Mouse (Mus musculus) bone marrow, adult 2 months (tissue): ENCODE data around the gene Skor1. TPM values are rescaled to one million over a fixed set of nuclear protein-coding genes. Genes with fewer than 3 reads are reported as not detected.
A peak's percentile ranks its signal among the peaks of the same experiment; 100 is the strongest.

ENCODE experiments used
- H3K27ac ChIP-seq: fragments of 200-500 bp; 2 replicates; pipeline ENCODE4 v1.5.1; 2012; ENCODE audit warnings: low read depth, mild to moderate bottlenecking, control low read depth, inconsistent platforms, low read length; ENCODE audit not compliant: control insufficient read depth, poor library complexity, insufficient read depth
- H3K4me1 ChIP-seq: fragments of 200-500 bp; 2 replicates; pipeline ENCODE4 v1.6.1; 2011; ENCODE audit warnings: low read length; ENCODE audit not compliant: control insufficient read depth, insufficient read depth
- H3K4me3 ChIP-seq: fragments of 200-500 bp; replicated peaks from 2 replicates; pipeline ENCODE3; 2011; ENCODE audit warnings: mild to moderate bottlenecking, low read depth, low read length, control low read depth; ENCODE audit not compliant: control insufficient read depth
- CTCF ChIP-seq: fragments of 200-500 bp; IDR thresholded peaks from 2 replicates; pipeline ENCODE4 v1.5.1; 2011; ENCODE audit warnings: low read length, control low read depth; ENCODE audit not compliant: control insufficient read depth, insufficient read depth
- POLR2A ChIP-seq: fragments of 200-500 bp; IDR thresholded peaks from 2 replicates; pipeline ENCODE4 v1.6.1; 2011; ENCODE audit warnings: low read depth, mild to moderate bottlenecking, control low read depth, low read length, borderline replicate concordance; ENCODE audit not compliant: control insufficient read depth
- WGBS: fragments of 180-500 bp; shearing (Covaris S2); methylation state at CpG from one replicate; pipeline ENCODE4 v1.1.7; 2018; 5-methylcytosine and 5-hydroxymethylcytosine counted together
- polyA plus RNA-seq: library from polyadenylated mRNA; stranded (reverse); fragments of >200 nt; gene quantifications from 2 replicates; pipeline ENCODE4 v1.2.4, GENCODE M21; 2011; ENCODE audit warnings: low replicate concordance; ENCODE audit not compliant: missing spikeins, insufficient read depth, insufficient read length

Skor1 gene
- polyA plus RNA-seq, 1 experiment, result not detected

GRCm38 (mm10) chr9:63140211-63140610 is 8.6 kb downstream of the Skor1 start:
- WGBS, result 10% methylated on average over 9 of the region's 9 CpGs
- no peak for TF ChIP-seq POLR2A
- TF ChIP-seq CTCF, result no peak
- Histone ChIP-seq H3K27ac (no peak overlapping the region), H3K4me1 (no peaks in the 10 kb centered on the region), H3K4me3 (no peak overlapping the region)

DNA sequence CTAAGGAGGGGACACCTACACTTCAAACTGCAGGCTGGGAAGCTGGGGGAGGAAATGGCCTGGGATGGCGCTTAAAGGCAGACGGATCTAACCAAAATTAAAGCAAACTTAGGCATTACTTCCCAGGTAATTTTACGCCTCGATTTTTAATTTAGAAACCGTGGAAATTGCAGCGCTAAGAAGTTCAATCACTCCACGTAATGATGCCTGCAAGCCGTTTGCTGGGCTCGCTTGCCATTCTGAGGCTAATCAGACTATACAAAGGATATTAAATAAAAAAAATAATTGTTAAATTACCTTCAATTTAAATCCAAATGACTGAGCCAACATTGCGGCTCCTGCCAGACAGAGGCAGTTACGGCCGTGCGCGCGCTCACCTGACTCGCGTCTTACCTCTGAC is 9.1 kb downstream of the Skor1 start:
- no peak overlapping the region for H3K27ac ChIP-seq
- no peak overlapping the region for H3K4me3 ChIP-seq
- no peak for TF ChIP-seq POLR2A
- no peak for TF ChIP-seq CTCF
- WGBS, result 22% methylated on average over 17 of the region's 17 CpGs
- H3K4me1 ChIP-seq, result no peaks in the 10 kb centered on the region; the same call in 1 of the 2 replicates

GRCm38 (mm10) chr9:63138481-63138967 is 10.2 kb downstream of the Skor1 start:
- TF ChIP-seq CTCF, result no peak
- no peak for TF ChIP-seq POLR2A
- Histone ChIP-seq H3K4me3 (no peak overlapping the region), H3K4me1 (no peaks in the 10 kb centered on the region; the same call in 1 of the 2 replicates), H3K27ac (no peak overlapping the region)
- WGBS, result 4% methylated on average over 31 of the region's 31 CpGs

DNA sequence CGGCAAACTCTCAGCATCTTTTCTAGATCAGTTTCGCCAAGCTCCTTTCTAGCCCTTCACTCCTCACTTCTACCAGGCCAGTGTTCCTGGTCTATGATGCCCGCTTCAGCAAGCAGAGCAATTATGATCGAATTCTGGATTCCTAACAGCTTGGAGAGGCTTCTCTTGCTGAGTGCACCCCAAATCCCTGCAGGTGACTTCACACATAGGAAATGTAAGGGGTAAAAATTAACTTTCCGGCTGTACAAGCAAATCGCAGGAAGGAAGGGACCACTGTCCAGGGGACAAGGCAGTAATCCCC is 11.2 kb downstream of the Skor1 start:
- 7% methylated on average over 6 of the region's 6 CpGs for WGBS
- no peaks in the 10 kb centered on the region; the same call in 1 of the 2 replicates for H3K4me1 ChIP-seq
- TF ChIP-seq POLR2A (no peak), CTCF (no peak)

DNA sequence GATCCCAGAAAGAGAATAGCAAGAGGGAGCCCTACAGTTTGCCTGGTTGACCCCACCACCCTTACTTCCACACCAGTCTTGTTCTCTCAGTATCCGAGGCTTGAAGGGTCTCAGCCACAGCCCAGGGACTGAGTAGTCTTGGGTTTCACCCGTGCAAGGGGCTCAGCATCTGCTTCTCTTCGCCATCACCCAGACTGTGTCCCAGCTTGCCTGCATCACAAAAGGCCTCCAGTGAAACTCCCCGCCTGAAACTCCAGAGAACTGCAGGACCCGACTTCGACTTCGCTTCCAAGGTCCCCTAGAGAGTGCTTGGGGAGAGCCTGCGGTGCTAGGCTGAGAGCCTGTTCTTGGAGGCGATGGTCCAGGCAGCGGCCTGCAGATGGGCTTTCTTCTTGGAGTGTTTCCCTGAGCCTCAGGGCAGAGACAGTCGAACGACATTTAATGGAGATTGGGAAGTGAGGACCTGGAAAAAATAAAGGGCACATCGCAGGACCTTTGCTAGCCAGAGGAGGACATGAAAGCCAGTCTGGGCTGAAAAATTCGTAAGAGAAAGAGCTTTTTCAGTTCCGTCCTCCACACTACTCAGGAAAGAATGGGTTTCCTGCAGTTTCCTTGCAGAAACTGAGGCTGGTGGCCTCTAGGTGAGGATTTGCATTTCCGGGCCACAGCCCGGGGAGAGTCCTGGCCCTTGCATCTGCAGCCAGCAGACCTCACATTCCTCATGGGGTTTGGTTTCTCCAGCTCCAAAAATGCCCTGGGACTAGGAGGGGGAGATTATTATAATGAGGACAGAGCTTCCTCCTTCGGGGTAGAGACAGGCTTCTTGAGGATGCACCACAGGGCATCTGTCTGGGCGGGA is 11.8 kb downstream of the Skor1 start:
- no peak overlapping the region for H3K4me3 ChIP-seq
- TF ChIP-seq CTCF, result no peak
- TF ChIP-seq POLR2A, result no peak
- no peaks in the 10 kb centered on the region; the same call in 1 of the 2 replicates for H3K4me1 ChIP-seq
- H3K27ac ChIP-seq, result no peak overlapping the region
- 6% methylated on average over 19 of the region's 19 CpGs for WGBS

More for the DNA sequence above, 11.2 kb downstream of the Skor1 start:
- no peak overlapping the region for H3K4me3 ChIP-seq
- H3K27ac ChIP-seq, result no peak overlapping the region

- Histone ChIP-seq H3K4me3 (no peak overlapping the region), H3K27ac (no peak overlapping the region), H3K4me1 (no peaks in the 10 kb centered on the region; the same call in 1 of the 2 replicates)
- WGBS, result 5% methylated on average over 8 of the region's 8 CpGs
- no peak for TF ChIP-seq POLR2A
- TF ChIP-seq CTCF, result no peak
Measured at GRCm38 (mm10) chr9:63136241-63136640, 12.5 kb downstream of the Skor1 start.

GRCm38 (mm10) chr9:63135801-63136200 is 13.0 kb downstream of the Skor1 start:
- under 1% methylated on average over 16 of the region's 16 CpGs for WGBS
- Histone ChIP-seq H3K27ac (no peak overlapping the region), H3K4me1 (no peaks in the 10 kb centered on the region; the same call in 1 of the 2 replicates), H3K4me3 (no peak overlapping the region)
- TF ChIP-seq POLR2A (no peak), CTCF (peak; percentile 53)

- no peaks in the 10 kb centered on the region; the same call in 1 of the 2 replicates for H3K4me1 ChIP-seq
- no peak overlapping the region for H3K27ac ChIP-seq
- WGBS, result 3% methylated on average over 11 of the region's 11 CpGs
- TF ChIP-seq CTCF (no peak), POLR2A (no peak)
- no peak overlapping the region for H3K4me3 ChIP-seq
Measured at GRCm38 (mm10) chr9:63135356-63135755, 13.4 kb downstream of the Skor1 start.

GRCm38 (mm10) chr9:63133659-63134058 is 15.1 kb downstream of the Skor1 start:
- H3K4me1 ChIP-seq, result no peaks in the 10 kb centered on the region; the same call in 1 of the 2 replicates

More at GRCm38 (mm10) chr9:63133659-63134058, 15.1 kb downstream of the Skor1 start:
- Histone ChIP-seq H3K4me3 (peak overlapping the region; percentile 15), H3K27ac (no peak overlapping the region)
- no peak for TF ChIP-seq CTCF
- no peak for TF ChIP-seq POLR2A
- 8% methylated on average over 6 of the region's 6 CpGs for WGBS
